Mouse (Mus musculus): Measurements from ENCODE around the gene Tinag. TPM values are rescaled to one million over a fixed set of nuclear protein-coding genes. Genes with fewer than 3 reads are reported as not detected.

The Tinag gene
- polyA plus RNA-seq, 1 experiment from 2014 or later, result not detected

DNA sequence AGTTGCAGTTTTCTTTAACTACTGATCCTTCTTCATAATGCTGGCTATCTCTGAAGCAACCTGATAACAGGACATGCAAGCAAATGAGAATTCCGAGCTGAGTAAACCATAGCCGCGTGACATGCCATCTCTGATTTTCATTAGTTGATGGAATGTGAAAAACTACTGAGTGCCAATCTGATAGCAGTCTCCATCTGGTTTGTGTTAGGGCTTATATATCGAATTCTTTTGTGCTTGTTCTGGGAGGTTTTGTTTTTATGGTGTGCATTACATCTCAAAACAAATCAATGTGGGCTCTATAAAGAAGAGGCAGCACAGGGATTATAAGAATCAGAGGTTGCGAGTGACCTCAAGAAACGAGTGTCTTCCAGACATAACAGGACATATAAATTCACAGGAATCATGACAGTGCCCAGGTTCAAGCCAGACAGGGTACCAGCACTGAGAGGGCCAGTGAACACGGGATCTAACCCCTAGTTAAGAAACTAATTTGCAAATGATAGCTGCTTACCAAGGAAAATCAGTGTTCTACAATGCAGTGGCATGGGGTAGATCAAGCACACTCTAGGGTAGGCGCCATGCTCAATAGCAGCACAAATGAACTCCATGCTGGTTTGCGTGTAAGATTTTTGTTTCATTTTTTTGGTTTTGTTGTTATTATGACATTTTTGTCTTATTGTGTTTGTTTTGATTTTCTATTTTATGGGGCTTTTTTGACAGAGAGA lies 13.0 kb downstream of the Tinag start:
- no peak overlapping the region for H3K27ac ChIP-seq (ENCODE audit: low read depth, low read length)
- H3K9me3 ChIP-seq (ENCODE audit: control insufficient read depth, low read length), result no peaks in the 10 kb centered on the region
- no peaks in the 10 kb centered on the region for H3K4me1 ChIP-seq (ENCODE audit: control insufficient read depth, insufficient read depth, low read length)
- H3K27me3 ChIP-seq (ENCODE audit: control insufficient read depth, insufficient read depth, low read length), result no peaks in the 10 kb centered on the region
- no peak for ATAC-seq (ENCODE audit: low read depth)
- no peaks in the 10 kb centered on the region for H3K36me3 ChIP-seq (ENCODE audit: control insufficient read depth, insufficient read depth, low read length)
- no peak overlapping the region for H3K4me3 ChIP-seq (ENCODE audit: low read depth, low read length)
- no peak overlapping the region for H3K9ac ChIP-seq (replicated peaks; ENCODE audit: low read depth, low read length)
- 83% methylated on average over 9 of the region's 9 CpGs for WGBS
- no peak overlapping the region for H3K4me2 ChIP-seq (ENCODE audit: low read depth, low read length)

DNA sequence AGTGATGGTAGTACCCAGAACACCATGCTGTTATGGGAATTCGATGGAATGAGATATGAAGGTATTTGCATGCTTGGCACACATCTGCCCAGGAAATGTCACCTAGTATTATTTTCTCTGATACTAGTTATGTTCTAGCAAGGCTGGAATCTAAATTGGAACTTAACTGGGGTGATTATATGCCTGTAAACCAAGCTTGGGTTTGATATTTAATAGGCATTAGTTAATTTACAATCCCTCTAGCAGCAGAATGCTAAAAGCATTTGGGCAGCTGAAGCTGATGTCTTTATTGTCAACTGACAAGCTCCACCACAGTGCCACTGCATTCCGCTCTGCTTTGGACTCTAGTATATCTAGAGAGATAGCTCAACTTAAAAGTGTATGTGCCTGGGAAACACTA lies 20.3 kb downstream of the Tinag start:
- Histone ChIP-seq H3K9me3 (ENCODE audit: control insufficient read depth, low read length) (no peaks in the 10 kb centered on the region), H3K27ac (ENCODE audit: low read depth, low read length) (no peak overlapping the region), H3K9ac (replicated peaks; ENCODE audit: low read depth, low read length) (no peak overlapping the region), H3K36me3 (ENCODE audit: control insufficient read depth, insufficient read depth, low read length) (no peaks in the 10 kb centered on the region), H3K4me3 (ENCODE audit: low read depth, low read length) (no peak overlapping the region), H3K27me3 (ENCODE audit: control insufficient read depth, insufficient read depth, low read length) (no peaks in the 10 kb centered on the region), H3K4me1 (ENCODE audit: control insufficient read depth, insufficient read depth, low read length) (no peaks in the 10 kb centered on the region), H3K4me2 (ENCODE audit: low read depth, low read length) (no peak overlapping the region)
- no peak for ATAC-seq (ENCODE audit: low read depth)
- 80% methylated on average over 2 of the region's 2 CpGs for WGBS

DNA sequence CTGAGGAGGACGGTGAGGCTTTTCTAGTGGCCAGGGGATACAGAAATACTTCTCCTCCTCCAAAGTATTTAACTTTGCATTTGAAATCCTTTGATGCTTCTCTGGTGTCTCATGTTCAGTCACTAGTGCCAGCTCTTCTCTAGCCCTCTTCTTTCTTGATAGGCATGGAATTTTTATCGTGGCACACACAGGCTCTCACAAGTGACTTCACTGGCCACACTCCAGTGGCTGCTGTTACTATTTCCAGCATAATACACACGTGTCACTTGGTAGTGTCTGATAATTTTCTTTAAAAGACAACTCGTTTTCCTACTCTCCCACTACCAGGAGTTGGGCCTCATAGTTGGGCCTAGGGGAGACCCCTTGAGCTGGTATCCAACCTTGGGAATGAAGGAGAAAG lies 26.7 kb downstream of the Tinag start:
- Histone ChIP-seq H3K4me1 (ENCODE audit: control insufficient read depth, insufficient read depth, low read length) (no peaks in the 10 kb centered on the region), H3K9ac (replicated peaks; ENCODE audit: low read depth, low read length) (no peak overlapping the region), H3K27me3 (ENCODE audit: control insufficient read depth, insufficient read depth, low read length) (no peaks in the 10 kb centered on the region), H3K9me3 (ENCODE audit: control insufficient read depth, low read length) (no peaks in the 10 kb centered on the region), H3K27ac (ENCODE audit: low read depth, low read length) (no peak overlapping the region), H3K4me3 (ENCODE audit: low read depth, low read length) (no peak overlapping the region), H3K4me2 (ENCODE audit: low read depth, low read length) (no peak overlapping the region), H3K36me3 (ENCODE audit: control insufficient read depth, insufficient read depth, low read length) (no peaks in the 10 kb centered on the region)
- WGBS, result 81% methylated on average over 4 of the region's 4 CpGs
- no peak for ATAC-seq (ENCODE audit: low read depth)

DNA sequence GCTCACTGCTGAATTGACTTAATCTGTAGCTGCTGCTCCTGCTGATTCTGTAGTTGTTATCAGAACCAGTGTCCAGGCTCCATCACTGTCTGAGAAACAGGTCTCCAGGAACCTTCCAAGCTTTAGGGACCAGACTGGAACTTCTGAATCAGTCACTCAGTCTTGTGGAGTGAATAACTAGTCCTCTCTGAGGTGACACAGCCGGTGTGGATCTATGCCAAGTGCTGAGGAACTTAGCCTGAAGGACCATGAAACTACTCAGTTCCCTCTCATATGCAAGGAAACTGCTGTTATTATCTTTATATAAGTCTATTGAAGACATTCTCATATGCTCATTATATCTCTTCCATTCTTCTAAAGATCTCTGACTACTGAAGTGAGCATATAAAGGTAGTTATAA lies 49.6 kb downstream of the Tinag start:
- Histone ChIP-seq H3K9ac (replicated peaks; ENCODE audit: low read depth, low read length) (no peak overlapping the region), H3K4me3 (ENCODE audit: low read depth, low read length) (no peak overlapping the region), H3K9me3 (ENCODE audit: control insufficient read depth, low read length) (no peaks in the 10 kb centered on the region), H3K27me3 (ENCODE audit: control insufficient read depth, insufficient read depth, low read length) (no peaks in the 10 kb centered on the region), H3K27ac (ENCODE audit: low read depth, low read length) (no peak overlapping the region), H3K4me2 (ENCODE audit: low read depth, low read length) (no peak overlapping the region), H3K36me3 (ENCODE audit: control insufficient read depth, insufficient read depth, low read length) (no peaks in the 10 kb centered on the region), H3K4me1 (ENCODE audit: control insufficient read depth, insufficient read depth, low read length) (no peaks in the 10 kb centered on the region)
- 94% methylated on average over 1 of the region's 1 CpGs for WGBS
- no peak for ATAC-seq (ENCODE audit: low read depth)

DNA sequence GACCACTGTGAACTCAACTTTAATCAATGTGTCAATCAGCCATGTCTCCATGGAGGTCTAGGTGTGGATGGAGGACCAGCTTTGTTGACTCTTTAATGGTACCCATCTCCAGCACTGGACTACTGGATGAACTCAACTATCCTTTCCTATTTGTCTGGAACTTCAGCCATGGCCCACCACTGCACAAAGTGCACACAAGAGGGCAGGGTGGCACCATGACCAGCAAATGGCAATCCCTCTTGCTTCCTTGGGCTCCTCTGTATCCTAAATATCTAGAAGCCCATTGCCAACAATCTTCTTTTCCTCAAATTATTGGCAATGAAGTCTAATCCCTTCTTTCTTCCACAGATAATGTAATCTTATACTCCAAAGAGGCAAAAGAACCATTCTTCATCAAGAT lies 55.6 kb downstream of the Tinag start:
- no peak for ATAC-seq (ENCODE audit: low read depth)
- Histone ChIP-seq H3K36me3 (ENCODE audit: control insufficient read depth, insufficient read depth, low read length) (no peaks in the 10 kb centered on the region), H3K27ac (ENCODE audit: low read depth, low read length) (no peak overlapping the region), H3K4me1 (ENCODE audit: control insufficient read depth, insufficient read depth, low read length) (no peaks in the 10 kb centered on the region), H3K9ac (replicated peaks; ENCODE audit: low read depth, low read length) (no peak overlapping the region), H3K4me2 (ENCODE audit: low read depth, low read length) (no peak overlapping the region), H3K27me3 (ENCODE audit: control insufficient read depth, insufficient read depth, low read length) (no peaks in the 10 kb centered on the region), H3K4me3 (ENCODE audit: low read depth, low read length) (no peak overlapping the region), H3K9me3 (ENCODE audit: control insufficient read depth, low read length) (no peaks in the 10 kb centered on the region)

DNA sequence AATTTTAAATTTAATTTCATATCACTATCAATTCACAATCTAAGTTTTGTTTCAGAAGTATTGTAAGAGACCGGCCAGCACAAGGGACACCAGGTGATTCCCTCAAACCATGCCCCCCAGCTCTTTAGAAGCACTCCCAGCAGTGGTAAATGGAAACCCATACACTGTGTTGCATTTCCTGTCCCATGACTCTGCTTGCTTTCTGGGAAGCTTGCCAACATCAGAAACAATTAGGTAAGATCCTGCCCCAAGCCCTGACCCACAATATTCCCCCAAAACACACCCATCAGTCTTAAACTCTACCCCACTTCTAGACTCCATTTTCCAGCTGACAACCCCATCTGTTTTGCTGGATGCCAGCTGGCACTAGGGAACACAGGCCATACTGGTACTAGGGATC lies 110.8 kb downstream of the Tinag start:
- no peak for ATAC-seq (ENCODE audit: low read depth)
- no peaks in the 10 kb centered on the region for H3K9me3 ChIP-seq (ENCODE audit: control insufficient read depth, low read length)
- H3K27ac ChIP-seq (ENCODE audit: low read depth, low read length), result no peak overlapping the region
- H3K4me1 ChIP-seq (ENCODE audit: control insufficient read depth, insufficient read depth, low read length), result no peaks in the 10 kb centered on the region
- no peak overlapping the region for H3K9ac ChIP-seq (replicated peaks; ENCODE audit: low read depth, low read length)
- no peak overlapping the region for H3K4me2 ChIP-seq (ENCODE audit: low read depth, low read length)
- H3K27me3 ChIP-seq (ENCODE audit: control insufficient read depth, insufficient read depth, low read length), result no peaks in the 10 kb centered on the region
- WGBS, result 97% methylated on average over 1 of the region's 1 CpGs
- no peak overlapping the region for H3K4me3 ChIP-seq (ENCODE audit: low read depth, low read length)
- no peaks in the 10 kb centered on the region for H3K36me3 ChIP-seq (ENCODE audit: control insufficient read depth, insufficient read depth, low read length)

DNA sequence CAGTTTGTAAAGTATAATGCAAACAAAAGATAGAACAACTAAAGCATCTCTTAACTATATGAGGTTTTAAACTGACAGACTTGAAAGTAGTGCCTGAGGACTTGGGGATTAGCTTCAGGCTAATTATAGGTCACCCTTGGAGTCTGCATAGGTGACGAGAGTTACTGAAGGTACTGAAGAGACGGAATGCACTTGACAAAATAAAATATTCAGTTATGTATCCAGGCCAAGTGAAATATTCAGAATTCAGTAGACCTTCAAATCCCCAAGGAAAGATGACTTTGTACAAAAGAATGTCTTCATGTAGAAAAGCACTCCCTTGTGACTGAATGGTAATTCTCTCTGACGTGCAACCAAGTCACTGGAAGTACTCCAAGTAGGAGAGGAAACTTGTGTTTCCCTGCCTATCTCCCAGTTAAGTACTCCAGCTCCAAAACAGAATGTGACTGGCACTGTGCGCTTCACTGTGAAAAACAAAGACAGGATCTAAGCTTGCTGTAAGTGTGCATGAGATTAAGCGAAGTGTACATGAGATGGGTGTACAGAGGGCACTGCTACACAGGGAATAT lies 130.4 kb downstream of the Tinag start:
- H3K4me1 ChIP-seq (ENCODE audit: control insufficient read depth, insufficient read depth, low read length), result no peaks in the 10 kb centered on the region
- WGBS, result 86% methylated on average over 5 of the region's 5 CpGs
- ATAC-seq (ENCODE audit: low read depth), result no peak

More for the DNA sequence above, 130.4 kb downstream of the Tinag start:
- H3K9ac ChIP-seq (replicated peaks; ENCODE audit: low read depth, low read length), result no peak overlapping the region
- no peaks in the 10 kb centered on the region for H3K36me3 ChIP-seq (ENCODE audit: control insufficient read depth, insufficient read depth, low read length)
- H3K4me2 ChIP-seq (ENCODE audit: low read depth, low read length), result no peak overlapping the region
- no peak overlapping the region for H3K27ac ChIP-seq (ENCODE audit: low read depth, low read length)
- H3K9me3 ChIP-seq (ENCODE audit: control insufficient read depth, low read length), result no peaks in the 10 kb centered on the region
- H3K27me3 ChIP-seq (ENCODE audit: control insufficient read depth, insufficient read depth, low read length), result no peaks in the 10 kb centered on the region
- no peak overlapping the region for H3K4me3 ChIP-seq (ENCODE audit: low read depth, low read length)
